Mouse (Mus musculus): Measurements from ENCODE around the gene Cadm4.
A peak's percentile ranks its signal among the peaks of the same experiment; 100 is the strongest.
"Not testable (repeated sequence)": the region's sequence is repeated elsewhere in the genome, so short reads cannot be mapped to it uniquely, and the experiment has no call there.

Cadm4 gene

GRCm38 (mm10) chr7:24504868-24505267, 23.0 kb downstream of the Cadm4 start:
- DNase-seq = no peak

- DNase-seq = no peak
These were observed 23.7 kb downstream of the Cadm4 start for GRCm38 (mm10) chr7:24505447-24506064.

DNA sequence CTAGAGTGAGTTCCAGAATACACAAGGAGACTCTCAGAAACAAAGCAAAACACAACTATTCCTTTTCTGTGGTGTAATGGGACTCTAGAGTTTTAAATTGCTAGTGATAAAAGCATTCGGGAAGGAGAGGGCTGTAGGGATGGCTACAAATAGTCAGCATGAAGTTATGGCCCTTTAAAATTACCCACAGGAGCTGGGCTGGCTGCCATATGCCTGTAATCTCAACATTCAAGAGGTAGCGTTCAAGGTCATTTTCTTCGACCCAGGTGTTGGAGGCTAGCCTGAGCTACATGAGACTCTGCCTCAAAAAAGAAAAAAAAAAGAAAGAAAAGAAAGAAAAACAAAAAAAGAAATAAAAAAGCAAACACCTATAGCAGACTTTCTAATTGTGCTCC, 24.2 kb downstream of the Cadm4 start:
- DNase-seq = no peak

GRCm38 (mm10) chr7:24506476-24506837, 24.6 kb downstream of the Cadm4 start:
- peak; percentile 70 for DNase-seq

GRCm38 (mm10) chr7:24506838-24507725, 25.3 kb downstream of the Cadm4 start, which contains the start of gene Zfp428:
Gene Zfp428, plus strand, starts transcription at chr7:24507006.
- DNase-seq = peak; percentile 92

DNA sequence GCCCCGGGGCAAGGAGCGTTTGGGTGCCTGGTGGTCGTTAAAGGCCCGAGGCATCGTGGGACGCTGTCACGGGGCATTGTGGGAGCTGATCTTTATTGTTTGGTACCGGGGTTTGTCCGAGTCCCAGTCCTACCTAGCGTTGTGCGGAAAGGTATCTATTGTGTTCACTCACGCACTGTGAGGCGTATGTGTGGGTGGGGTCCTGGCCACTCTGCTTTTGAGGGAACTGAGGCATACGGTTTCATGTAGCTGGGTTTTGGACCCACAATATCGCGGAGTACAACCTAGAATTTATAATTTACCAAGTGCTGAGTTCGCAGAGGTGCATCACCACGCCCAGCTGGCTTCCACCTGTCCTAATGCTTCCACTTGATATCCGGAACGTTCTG, 25.9 kb downstream of the Cadm4 start:
- DNase-seq = no peak

- no peak for DNase-seq
These were observed 30.5 kb downstream of the Cadm4 start, which contains the start of gene AC161166.1 for GRCm38 (mm10) chr7:24512355-24512754. Gene AC161166.1, minus strand, starts transcription at chr7:24512455.

- peak; percentile 37 for DNase-seq
These were observed 34.5 kb downstream of the Cadm4 start for GRCm38 (mm10) chr7:24516319-24516718.

DNA sequence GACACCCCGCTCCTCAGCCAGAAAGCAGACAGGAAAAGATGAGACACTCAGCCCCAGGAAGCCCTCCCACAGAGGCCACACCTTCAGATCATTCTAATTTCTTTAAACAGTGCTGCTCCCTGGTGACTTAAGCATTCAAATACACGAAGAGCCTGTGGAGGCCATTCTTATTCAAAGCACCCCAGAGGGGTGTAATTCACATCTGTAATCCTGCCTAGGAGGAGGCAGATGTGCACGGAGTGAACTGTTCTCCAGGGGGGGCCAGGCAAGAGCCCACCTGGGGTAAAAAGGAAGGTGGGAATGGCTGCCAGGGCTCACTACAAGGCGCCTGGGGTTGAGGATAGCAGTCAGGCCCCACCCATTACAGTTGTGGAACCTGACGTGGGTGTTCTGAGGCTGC, 35.3 kb downstream of the Cadm4 start:
- DNase-seq = no peak

DNA sequence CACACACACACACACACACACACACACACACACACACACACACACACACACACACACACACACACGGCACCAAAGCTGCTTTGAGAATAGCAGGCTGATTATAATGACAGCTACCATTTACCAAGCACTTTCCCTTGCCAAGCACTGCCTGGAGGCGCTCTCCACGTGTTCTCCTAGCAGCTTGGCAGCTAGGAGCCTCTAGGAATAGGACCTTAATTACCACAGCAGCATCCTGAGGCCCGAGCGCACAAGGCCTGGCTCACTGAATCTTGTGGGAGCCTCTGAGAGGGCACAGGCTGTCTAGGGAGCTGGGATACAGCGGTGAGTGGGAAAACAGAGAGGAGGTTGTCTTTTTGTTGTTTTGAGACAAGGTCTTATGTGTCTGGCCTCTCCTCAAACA, 35.8 kb downstream of the Cadm4 start:
- DNase-seq = peak; percentile 1

DNA sequence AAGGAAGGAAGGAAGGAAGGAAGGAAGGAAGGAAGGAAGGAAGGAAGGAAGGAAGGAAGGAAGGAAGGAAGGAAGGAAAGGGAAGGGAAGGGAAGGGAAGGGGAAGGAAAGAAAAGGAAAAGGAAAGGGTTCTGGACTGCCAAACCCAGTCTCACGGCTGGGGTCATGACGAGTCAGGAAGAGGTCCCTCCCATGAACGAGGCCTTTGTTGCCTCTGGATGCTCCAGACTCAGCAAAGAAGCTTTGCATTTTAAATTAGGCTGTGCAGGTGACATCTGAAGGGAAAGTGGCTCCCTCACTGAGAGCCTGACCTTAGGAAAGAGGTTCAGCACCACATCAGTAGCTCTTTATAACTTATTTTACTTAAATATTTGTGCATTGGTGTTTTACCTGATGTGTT, 37.3 kb downstream of the Cadm4 start:
- DNase-seq = no peak

DNA sequence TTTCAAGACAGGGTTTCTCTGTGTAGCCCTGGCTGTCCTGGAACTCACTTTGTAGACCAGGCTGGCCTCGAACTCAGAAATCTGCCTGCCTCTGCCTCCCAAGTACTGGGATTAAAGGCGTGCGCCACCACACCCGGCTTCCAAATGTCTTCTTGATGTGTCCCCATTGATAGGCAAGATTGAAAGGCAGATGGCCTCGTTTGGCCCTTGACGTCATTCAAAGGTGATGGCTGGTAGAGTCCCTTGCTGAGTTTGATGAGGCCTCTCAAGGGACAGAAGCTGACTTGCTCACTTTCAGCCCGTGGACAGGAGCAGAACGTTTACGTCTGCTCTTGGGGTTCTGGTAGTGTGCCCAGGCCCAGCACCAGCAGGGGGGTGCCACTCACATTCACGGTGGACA, 38.2 kb downstream of the Cadm4 start:
- not testable (repeated sequence) for DNase-seq

DNA sequence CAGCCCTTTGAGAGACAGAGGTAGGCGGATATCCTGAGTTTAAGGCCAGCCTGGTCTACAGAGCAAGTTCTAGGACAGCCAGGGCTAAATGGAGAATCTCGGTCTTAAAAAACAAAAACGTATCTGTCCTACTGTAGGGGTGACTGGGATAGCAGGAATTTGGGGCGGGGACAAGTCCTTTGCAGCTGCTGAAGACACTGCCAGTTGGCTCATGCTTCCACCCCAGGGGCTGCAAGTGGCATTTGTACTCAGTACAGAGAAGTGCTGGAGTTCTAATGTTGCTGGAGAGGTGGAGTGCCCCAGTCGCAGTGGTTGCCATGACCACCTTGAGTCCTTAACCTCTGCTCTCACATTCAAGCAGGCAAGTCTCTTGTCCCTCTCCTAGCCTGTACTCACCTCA, 41.0 kb downstream of the Cadm4 start:
- no peak for DNase-seq

DNA sequence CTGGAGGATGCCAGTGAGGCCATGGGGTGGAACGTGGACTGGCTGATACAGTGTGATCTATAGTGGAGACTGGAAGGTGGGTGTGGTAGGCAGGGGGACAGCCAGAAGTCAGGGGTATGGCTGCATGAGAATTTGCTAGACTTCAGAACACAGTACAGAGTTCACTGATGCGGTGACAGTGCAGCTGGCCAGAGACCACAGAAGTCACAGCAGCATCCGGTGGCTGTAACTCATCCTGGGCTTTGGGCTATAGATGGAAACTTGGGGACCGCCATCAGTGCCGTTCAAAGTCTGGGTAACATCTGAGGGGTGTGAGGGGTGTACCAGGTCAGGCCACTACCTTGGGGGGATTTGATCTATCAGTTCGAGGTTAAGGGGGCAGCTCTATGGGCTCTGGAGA, 41.9 kb downstream of the Cadm4 start:
- no peak for DNase-seq

- no peak for DNase-seq
These were observed 43.2 kb downstream of the Cadm4 start for GRCm38 (mm10) chr7:24524978-24525377.

DNA sequence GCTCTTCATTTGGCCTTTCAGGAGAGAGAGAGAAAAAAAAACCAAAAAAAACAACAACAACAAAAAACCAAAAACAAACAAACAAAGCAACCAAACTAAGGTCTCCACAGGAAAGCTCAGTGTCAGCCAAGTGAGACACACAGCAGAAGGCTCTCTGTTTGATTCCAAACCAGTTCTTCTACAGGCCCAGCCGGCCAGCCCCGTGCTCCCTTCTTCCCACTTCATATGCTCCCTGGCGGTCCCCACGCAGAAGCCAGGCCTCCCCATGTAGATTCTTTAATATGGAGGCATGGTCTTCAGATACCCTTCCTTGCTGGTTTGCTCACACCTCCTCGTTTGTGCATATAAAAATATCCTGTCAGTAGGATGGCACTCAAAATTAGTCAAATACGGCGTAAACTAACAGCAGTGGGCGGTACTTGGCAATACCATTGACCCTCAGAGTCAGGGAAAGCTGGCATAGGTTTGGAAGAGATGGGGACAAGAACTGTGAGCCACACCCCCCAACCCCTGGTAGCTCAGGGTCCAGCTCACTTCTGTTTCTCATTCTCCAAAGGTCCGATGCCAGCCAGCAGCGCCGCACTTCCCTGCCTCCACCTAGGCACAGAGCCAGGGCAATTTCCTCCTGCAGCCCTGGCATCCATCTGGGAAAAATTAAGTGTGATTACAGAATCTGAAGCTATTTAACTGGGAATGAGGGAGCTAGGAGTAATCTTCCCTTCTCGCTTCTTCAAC, 44.0 kb downstream of the Cadm4 start:
- DNase-seq = peak; percentile 6

- no peak for DNase-seq
These were observed 47.0 kb downstream of the Cadm4 start for GRCm38 (mm10) chr7:24528861-24529260.

DNA sequence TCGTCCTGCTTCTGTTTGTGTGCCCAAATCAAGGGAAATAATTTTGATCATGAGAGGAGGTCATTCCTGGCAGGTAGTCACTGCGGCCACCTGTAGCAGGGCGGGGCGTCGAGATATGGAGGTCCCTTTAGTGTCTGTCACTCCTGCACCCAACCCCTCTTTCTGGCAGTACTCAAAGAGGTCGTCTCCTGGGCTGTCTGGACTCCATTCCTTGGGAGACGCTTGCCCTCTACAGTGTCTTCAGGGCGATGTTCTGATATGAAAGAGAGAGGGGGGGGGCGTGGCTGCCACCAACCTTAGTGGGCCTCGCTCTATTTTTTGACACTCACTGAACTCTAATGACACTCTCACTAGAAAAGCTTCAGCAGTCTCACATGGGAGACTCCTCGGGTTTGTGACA, 47.8 kb downstream of the Cadm4 start:
- peak; percentile 14 for DNase-seq

GRCm38 (mm10) chr7:24530062-24530931, 48.5 kb downstream of the Cadm4 start, which contains the start of gene Irgq:
Gene Irgq, plus strand, starts transcription at chr7:24530689.
- DNase-seq = peak; percentile 99

DNA sequence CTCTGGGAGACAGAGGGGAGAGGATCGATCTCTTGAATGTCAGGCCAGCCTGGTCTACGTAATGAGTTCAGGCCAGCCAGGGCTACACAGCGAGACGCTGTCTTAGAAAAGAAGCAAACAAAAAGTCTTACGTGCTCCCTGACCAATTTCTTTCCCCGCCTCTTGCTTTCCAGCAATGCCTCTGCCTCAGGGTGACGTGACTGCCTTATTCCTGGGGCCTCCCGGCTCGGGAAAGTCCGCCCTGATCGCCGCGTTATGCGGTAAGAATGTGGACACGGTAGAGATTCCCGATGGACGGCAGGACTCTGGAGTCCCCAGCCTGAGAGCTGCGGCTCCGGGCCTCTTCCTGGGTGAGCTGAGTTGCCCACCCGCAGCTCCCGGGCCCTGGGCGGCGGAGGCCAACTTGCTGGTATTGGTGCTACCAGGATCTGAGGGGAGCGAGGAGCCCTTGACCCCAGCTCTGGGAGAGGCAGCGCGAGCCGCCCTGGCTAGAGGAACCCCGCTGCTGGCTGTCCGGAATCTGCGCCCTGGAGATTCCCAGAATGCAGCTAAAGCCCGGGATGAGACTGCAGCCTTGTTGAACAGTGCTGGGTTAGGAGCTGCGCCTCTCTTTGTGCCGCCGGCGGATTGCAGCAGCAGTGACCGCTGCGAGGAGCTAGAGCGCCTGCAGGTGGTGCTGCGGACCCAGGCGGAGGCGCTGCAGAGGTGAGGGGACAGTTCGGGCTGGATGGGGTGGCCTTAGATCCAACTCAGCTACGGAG, 49.6 kb downstream of the Cadm4 start:
- peak; percentile 85 for DNase-seq

- no peak for DNase-seq
These were observed 51.3 kb downstream of the Cadm4 start for GRCm38 (mm10) chr7:24533031-24533571.

All from lung, postnatal 10 days (tissue).